Mouse (Mus musculus) hindbrain, embryonic 11.5 days (tissue): ENCODE results near the gene Lag3. TPM values are rescaled to one million over a fixed set of nuclear protein-coding genes. Genes with fewer than 3 reads are reported as not detected.

ENCODE experiments used
- ATAC-seq: fragments of 200-750 bp; cut with Nextera tagmentation; 2 replicates; pipeline ENCODE4 v1.8.0; 2017; ENCODE audit warnings: mild to moderate bottlenecking, moderate TSS enrichment, moderate library complexity; ENCODE audit not compliant: low FRiP score
- DNase-seq: peaks from one replicate; pipeline ENCODE4 v3.0.0-alpha.2; 2015; ENCODE audit warnings: low spot score
- H3K27ac ChIP-seq: fragments of 300-500 bp; sonication (generic); 2 replicates; pipeline ENCODE4 v1.5.1; 2014; ENCODE audit warnings: mild to moderate bottlenecking, low read depth, low read length
- H3K27me3 ChIP-seq: fragments of 300-500 bp; sonication (generic); 2 replicates; pipeline ENCODE4 v1.6.1; 2014; ENCODE audit warnings: mild to moderate bottlenecking, low read length, moderate library complexity, mixed read lengths; ENCODE audit not compliant: control insufficient read depth, insufficient read depth
- H3K36me3 ChIP-seq: fragments of 300-500 bp; sonication (generic); 2 replicates; pipeline ENCODE4 v1.6.1; 2014; ENCODE audit warnings: mild to moderate bottlenecking, low read length, moderate library complexity, mixed read lengths; ENCODE audit not compliant: control insufficient read depth, insufficient read depth
- H3K4me1 ChIP-seq: fragments of 300-500 bp; sonication (generic); replicated peaks from 2 replicates; pipeline ENCODE4 v1.6.1; 2014; ENCODE audit warnings: low read length, mixed read lengths; ENCODE audit not compliant: control insufficient read depth, insufficient read depth
- H3K4me2 ChIP-seq: fragments of 300-500 bp; sonication (generic); replicated peaks from 2 replicates; pipeline ENCODE4 v1.6.1; 2014; ENCODE audit warnings: mild to moderate bottlenecking, low read depth, low read length
- H3K4me3 ChIP-seq: fragments of 300-500 bp; sonication (generic); 2 replicates; pipeline ENCODE4 v1.5.1; 2014; ENCODE audit warnings: low read depth, low read length
- H3K9ac ChIP-seq: fragments of 300-500 bp; sonication (generic); 2 replicates; pipeline ENCODE4 v1.6.1; 2014; ENCODE audit warnings: low read depth, low read length
- H3K9me3 ChIP-seq: fragments of 300-500 bp; sonication (generic); 2 replicates; pipeline ENCODE4 v1.6.1; 2016; ENCODE audit warnings: low read length; ENCODE audit not compliant: control insufficient read depth
- WGBS: fragments of 180-500 bp; shearing (Covaris S2); extraction: QIAGEN DNeasy Blood & Tissue Kit; methylation state at CpG from one replicate; pipeline ENCODE4 v1.1.7; 2014; 5-methylcytosine and 5-hydroxymethylcytosine counted together
- polyA plus RNA-seq: library from polyadenylated mRNA; unstranded; fragments of >200 nt; fragmentation: Nextera tagmentation; extraction: Ambion mirVana; gene quantifications from 2 replicates; pipeline ENCODE4 v1.2.1, GENCODE M21; 2014

Lag3 gene
- polyA plus RNA-seq, result 1.2 and 2.5 TPM in 2 replicates

- Histone ChIP-seq H3K4me2 (no peak within 1 kb of the TSS), H3K4me1 (peaks cover 23% of the 10 kb centered on the region), H3K9ac (no peak within 1 kb of the TSS), H3K27ac (no peak within 1 kb of the TSS), H3K9me3 (no peaks in the 10 kb centered on the region), H3K4me3 (no peak within 1 kb of the TSS), H3K36me3 (0 out of 2 replicates have a peak, but pooled peaks cover 4% of the 10 kb centered on the region), H3K27me3 (peaks cover 5% of the 10 kb centered on the region; the same call in 1 of the 2 replicates)
- DNase-seq, result no peak
- no peak for ATAC-seq
- WGBS, result 17% methylated on average over 12 of the region's 13 CpGs
Observed at GRCm38 (mm10) chr6:124911533-124912218, at the start of gene Lag3. Gene Lag3 (minus strand): TSS chr6:124911705.

GRCm38 (mm10) chr6:124961021-124961420 is 49.5 kb upstream of the Lag3 start:
- Histone ChIP-seq H3K9ac (no peak overlapping the region), H3K27ac (no peak overlapping the region), H3K4me1 (no peaks in the 10 kb centered on the region; the same call in none of the 2 replicates), H3K4me2 (no peak overlapping the region), H3K36me3 (peaks cover 7% of the 10 kb centered on the region), H3K4me3 (no peak overlapping the region), H3K27me3 (no peaks in the 10 kb centered on the region), H3K9me3 (no peaks in the 10 kb centered on the region)
- DNase-seq (no peak), ATAC-seq (no peak)
- 91% methylated on average over 12 of the region's 12 CpGs for WGBS

GRCm38 (mm10) chr6:124959960-124960359 is 48.5 kb upstream of the Lag3 start:
- H3K27me3 ChIP-seq, result no peaks in the 10 kb centered on the region
- no peaks in the 10 kb centered on the region; the same call in none of the 2 replicates for H3K4me1 ChIP-seq
- peaks cover 7% of the 10 kb centered on the region for H3K36me3 ChIP-seq
- DNase-seq, result no peak
- no peak overlapping the region for H3K4me2 ChIP-seq
- 93% methylated on average over 13 of the region's 13 CpGs for WGBS
- H3K4me3 ChIP-seq, result no peak overlapping the region
- H3K9ac ChIP-seq, result no peak overlapping the region
- H3K27ac ChIP-seq, result no peak overlapping the region
- H3K9me3 ChIP-seq, result no peaks in the 10 kb centered on the region
- no peak for ATAC-seq

- 89% methylated on average over 3 of the region's 3 CpGs for WGBS
- Histone ChIP-seq H3K27me3 (no peaks in the 10 kb centered on the region), H3K36me3 (peaks cover 7% of the 10 kb centered on the region)
Observed at GRCm38 (mm10) chr6:124958127-124958526, 46.6 kb upstream of the Lag3 start.

GRCm38 (mm10) chr6:124955212-124955611 is 43.7 kb upstream of the Lag3 start:
- Histone ChIP-seq H3K27me3 (no peaks in the 10 kb centered on the region), H3K4me1 (no peaks in the 10 kb centered on the region), H3K36me3 (peaks cover 7% of the 10 kb centered on the region), H3K4me3 (no peak overlapping the region), H3K9me3 (no peaks in the 10 kb centered on the region), H3K4me2 (no peak overlapping the region), H3K9ac (no peak overlapping the region), H3K27ac (no peak overlapping the region)
- ATAC-seq, result no peak
- WGBS, result 87% methylated on average over 4 of the region's 4 CpGs
- DNase-seq, result no peak

More at GRCm38 (mm10) chr6:124958127-124958526, 46.6 kb upstream of the Lag3 start:
- H3K9ac ChIP-seq, result no peak overlapping the region
- no peak overlapping the region for H3K4me3 ChIP-seq
- DNase-seq, result no peak
- no peak overlapping the region for H3K27ac ChIP-seq
- H3K4me1 ChIP-seq, result no peaks in the 10 kb centered on the region
- no peak overlapping the region for H3K4me2 ChIP-seq
- H3K9me3 ChIP-seq, result no peaks in the 10 kb centered on the region
- ATAC-seq, result no peak

- Histone ChIP-seq H3K27me3 (no peaks in the 10 kb centered on the region), H3K27ac (no peak overlapping the region), H3K36me3 (peaks cover 2% of the 10 kb centered on the region), H3K4me1 (no peaks in the 10 kb centered on the region), H3K9ac (no peak overlapping the region), H3K9me3 (no peaks in the 10 kb centered on the region), H3K4me2 (no peak overlapping the region), H3K4me3 (no peak overlapping the region)
- 92% methylated on average over 2 of the region's 2 CpGs for WGBS
- DNase-seq (no peak), ATAC-seq (no peak)
Observed at GRCm38 (mm10) chr6:124953991-124954715, 42.6 kb upstream of the Lag3 start.

GRCm38 (mm10) chr6:124943526-124943925 is 32.0 kb upstream of the Lag3 start:
- H3K4me3 ChIP-seq, result no peak overlapping the region
- H3K27me3 ChIP-seq, result no peaks in the 10 kb centered on the region
- H3K27ac ChIP-seq, result no peak overlapping the region
- ATAC-seq (no peak), DNase-seq (no peak)
- H3K36me3 ChIP-seq, result no peaks in the 10 kb centered on the region
- H3K4me1 ChIP-seq, result no peaks in the 10 kb centered on the region
- 87% methylated on average over 3 of the region's 3 CpGs for WGBS
- no peak overlapping the region for H3K9ac ChIP-seq
- H3K4me2 ChIP-seq, result no peak overlapping the region
- no peaks in the 10 kb centered on the region for H3K9me3 ChIP-seq

- no peaks in the 10 kb centered on the region for H3K36me3 ChIP-seq
- H3K9ac ChIP-seq, result no peak overlapping the region
- H3K27ac ChIP-seq, result no peak overlapping the region
- H3K4me1 ChIP-seq, result no peaks in the 10 kb centered on the region
- H3K4me3 ChIP-seq, result no peak overlapping the region
- H3K27me3 ChIP-seq, result no peaks in the 10 kb centered on the region
- DNase-seq (no peak), ATAC-seq (no peak)
- no peak overlapping the region for H3K4me2 ChIP-seq
- 95% methylated on average over 1 of the region's 1 CpGs for WGBS
- no peaks in the 10 kb centered on the region for H3K9me3 ChIP-seq
Observed at GRCm38 (mm10) chr6:124941679-124942078, 30.2 kb upstream of the Lag3 start.
